Mouse (Mus musculus) intestine, embryonic 14.5 days (tissue): ENCODE data around the gene Lrrc29. TPM values are rescaled to one million over a fixed set of nuclear protein-coding genes. Genes with fewer than 3 reads are reported as not detected.

ENCODE experiments used
- ATAC-seq: fragments of 200-750 bp; cut with Nextera tagmentation; replicated peaks from 2 replicates; pipeline ENCODE4 v1.8.0; 2017; ENCODE audit warnings: low read depth, moderate number of reproducible peaks, moderate TSS enrichment, moderate library complexity; ENCODE audit not compliant: low FRiP score, low TSS enrichment
- DNase-seq: peaks from one replicate; pipeline ENCODE4 v3.0.0-alpha.2; 2018; ENCODE audit warnings: low spot score
- H3K27ac ChIP-seq: fragments of 300-500 bp; sonication (generic); 2 replicates; pipeline ENCODE4 v1.5.1; 2014; ENCODE audit warnings: low read depth, mild to moderate bottlenecking, control low read depth
- H3K27me3 ChIP-seq: fragments of 300-500 bp; sonication (generic); replicated peaks from 2 replicates; pipeline ENCODE4 v1.6.1; 2014; ENCODE audit warnings: low read length, control low read depth; ENCODE audit not compliant: control insufficient read depth, insufficient read depth
- H3K36me3 ChIP-seq: fragments of 300-500 bp; sonication (generic); 2 replicates; pipeline ENCODE4 v1.6.1; 2014; ENCODE audit warnings: low read length, control low read depth; ENCODE audit not compliant: control insufficient read depth, insufficient read depth
- H3K4me1 ChIP-seq: fragments of 300-500 bp; sonication (generic); replicated peaks from 2 replicates; pipeline ENCODE4 v1.6.1; 2014; ENCODE audit warnings: low read length, control low read depth, mixed read lengths; ENCODE audit not compliant: control insufficient read depth, insufficient read depth
- H3K4me2 ChIP-seq: fragments of 300-500 bp; sonication (generic); 2 replicates; pipeline ENCODE4 v1.6.1; 2014; ENCODE audit warnings: low read length
- H3K4me3 ChIP-seq: fragments of 300-500 bp; sonication (generic); 2 replicates; pipeline ENCODE4 v1.5.1; 2014; ENCODE audit warnings: low read depth, low read length, control low read depth, mixed read lengths
- H3K9ac ChIP-seq: fragments of 300-500 bp; sonication (generic); 2 replicates; pipeline ENCODE4 v1.6.1; 2014; ENCODE audit warnings: mild to moderate bottlenecking, low read length
- H3K9me3 ChIP-seq: fragments of 300-500 bp; sonication (generic); 2 replicates; pipeline ENCODE4 v1.6.1; 2016; ENCODE audit warnings: low read length, control low read depth; ENCODE audit not compliant: control insufficient read depth
- WGBS: fragments of 180-500 bp; shearing (Covaris S2); extraction: QIAGEN DNeasy Blood & Tissue Kit; methylation state at CpG from one replicate; pipeline ENCODE4 v1.1.7; 2014; 5-methylcytosine and 5-hydroxymethylcytosine counted together
- polyA plus RNA-seq: library from polyadenylated mRNA; unstranded; fragments of >200 nt; fragmentation: Nextera tagmentation; extraction: Ambion mirVana; gene quantifications from 2 replicates; pipeline ENCODE4 v1.2.1, GENCODE M21; 2014

Gene Lrrc29
- polyA plus RNA-seq, 1 experiment from 2014 or later: 1.9 TPM

- H3K4me3 ChIP-seq: no peak overlapping the region
- H3K4me1 ChIP-seq: peaks cover 15% of the 10 kb centered on the region
- no peaks in the 10 kb centered on the region for H3K9me3 ChIP-seq
- no peak overlapping the region for H3K9ac ChIP-seq
- 94% methylated on average over 10 of the region's 10 CpGs for WGBS
- H3K27me3 ChIP-seq: no peaks in the 10 kb centered on the region
- H3K4me2 ChIP-seq: no peak overlapping the region
- no peak overlapping the region for H3K27ac ChIP-seq
- no peak for DNase-seq
- peaks cover 48% of the 10 kb centered on the region for H3K36me3 ChIP-seq
- no peak for ATAC-seq
Measured at GRCm38 (mm10) chr8:105308428-105308827, 17.6 kb downstream of the Lrrc29 start.

- Histone ChIP-seq H3K4me3 (no peak overlapping the region), H3K36me3 (peaks cover 47% of the 10 kb centered on the region), H3K9ac (no peak overlapping the region), H3K27ac (no peak overlapping the region), H3K4me1 (peaks cover 15% of the 10 kb centered on the region), H3K9me3 (no peaks in the 10 kb centered on the region), H3K27me3 (no peaks in the 10 kb centered on the region), H3K4me2 (no peak overlapping the region)
- ATAC-seq (no peak), DNase-seq (no peak)
- WGBS: 96% methylated on average over 13 of the region's 13 CpGs
Measured at GRCm38 (mm10) chr8:105307670-105308069, 18.4 kb downstream of the Lrrc29 start.

- peaks cover 15% of the 10 kb centered on the region for H3K4me1 ChIP-seq
- 0 out of 2 replicates have a peak overlapping the region, but pooled peaks have one; percentile 18 for H3K27ac ChIP-seq
- H3K9ac ChIP-seq: peak overlapping the region; percentile 53; the same call in 1 of the 2 replicates
- WGBS: 26% methylated on average over 5 of the region's 5 CpGs
- peaks cover 49% of the 10 kb centered on the region for H3K36me3 ChIP-seq
- peak; percentile 16; the same call in 1 of the 2 replicates for ATAC-seq
- H3K4me3 ChIP-seq: peak overlapping the region; percentile 40
- H3K27me3 ChIP-seq: no peaks in the 10 kb centered on the region
- peak overlapping the region; percentile 63 for H3K4me2 ChIP-seq
- no peak for DNase-seq
- no peaks in the 10 kb centered on the region for H3K9me3 ChIP-seq
Measured at GRCm38 (mm10) chr8:105306146-105306691, 19.9 kb downstream of the Lrrc29 start.

- peak; percentile 90 for ATAC-seq
- no peaks in the 10 kb centered on the region for H3K9me3 ChIP-seq
- H3K27me3 ChIP-seq: no peaks in the 10 kb centered on the region
- 5% methylated on average over 30 of the region's 30 CpGs for WGBS
- peak; percentile 88 for DNase-seq
- peak within 1 kb of the TSS; percentile 77 for H3K27ac ChIP-seq
- H3K4me2 ChIP-seq: peak within 1 kb of the TSS; percentile 63
- peak within 1 kb of the TSS; percentile 40 for H3K4me3 ChIP-seq
- peaks cover 56% of the 10 kb centered on the region for H3K36me3 ChIP-seq
- H3K4me1 ChIP-seq: peaks cover 15% of the 10 kb centered on the region
- peak within 1 kb of the TSS; percentile 53 for H3K9ac ChIP-seq
Measured at GRCm38 (mm10) chr8:105305211-105306145, 20.6 kb downstream of the Lrrc29 start, which contains the start of gene Elmo3. Gene Elmo3, plus strand, starts transcription at chr8:105305601.

GRCm38 (mm10) chr8:105304325-105305210 lies 21.5 kb downstream of the Lrrc29 start:
- H3K9me3 ChIP-seq: no peaks in the 10 kb centered on the region
- peaks cover 65% of the 10 kb centered on the region for H3K36me3 ChIP-seq
- no peak overlapping the region for H3K4me3 ChIP-seq
- H3K27me3 ChIP-seq: no peaks in the 10 kb centered on the region
- H3K4me2 ChIP-seq: no peak overlapping the region
- H3K4me1 ChIP-seq: peaks cover 15% of the 10 kb centered on the region
- WGBS: 62% methylated on average over 9 of the region's 9 CpGs
- ATAC-seq (no peak; the same call in 1 of the 2 replicates), DNase-seq (no peak)
- peak overlapping the region; percentile 77; the same call in 1 of the 2 replicates for H3K27ac ChIP-seq
- no peak overlapping the region for H3K9ac ChIP-seq

- no peak overlapping the region for H3K4me2 ChIP-seq
- no peak overlapping the region for H3K27ac ChIP-seq
- no peak overlapping the region for H3K9ac ChIP-seq
- H3K4me1 ChIP-seq: peaks cover 18% of the 10 kb centered on the region
- ATAC-seq: no peak
- 84% methylated on average over 9 of the region's 9 CpGs for whole genome bisulfite sequencing
- H3K4me3 ChIP-seq: no peak overlapping the region
- H3K36me3 ChIP-seq: peaks cover 69% of the 10 kb centered on the region
- no peaks in the 10 kb centered on the region for H3K9me3 ChIP-seq
- no peaks in the 10 kb centered on the region for H3K27me3 ChIP-seq
- no peak for DNase-seq
Measured at GRCm38 (mm10) chr8:105303874-105304273, 22.2 kb downstream of the Lrrc29 start.

GRCm38 (mm10) chr8:105303396-105303795 lies 22.7 kb downstream of the Lrrc29 start:
- Histone ChIP-seq H3K9me3 (no peaks in the 10 kb centered on the region), H3K27me3 (no peaks in the 10 kb centered on the region), H3K36me3 (peaks cover 67% of the 10 kb centered on the region), H3K4me3 (no peak overlapping the region), H3K9ac (no peak overlapping the region), H3K4me2 (no peak overlapping the region), H3K27ac (no peak overlapping the region), H3K4me1 (peaks cover 22% of the 10 kb centered on the region)
- no peak for DNase-seq
- WGBS: 80% methylated on average over 8 of the region's 8 CpGs
- ATAC-seq: no peak

- 94% methylated on average over 8 of the region's 8 CpGs for WGBS
- Histone ChIP-seq H3K4me3 (no peak overlapping the region), H3K4me1 (peaks cover 24% of the 10 kb centered on the region), H3K9ac (no peak overlapping the region), H3K9me3 (no peaks in the 10 kb centered on the region), H3K27ac (no peak overlapping the region), H3K27me3 (no peaks in the 10 kb centered on the region), H3K36me3 (peaks cover 59% of the 10 kb centered on the region), H3K4me2 (no peak overlapping the region)
- ATAC-seq (no peak), DNase-seq (no peak)
Measured at GRCm38 (mm10) chr8:105299962-105300361, 26.1 kb downstream of the Lrrc29 start.
